Mouse (Mus musculus) heart, adult 2 months (tissue): ENCODE measurements around the gene Rplp0. TPM values are rescaled to one million over a fixed set of nuclear protein-coding genes. Genes with fewer than 3 reads are reported as not detected.

Source experiments
- DNase-seq, 2 experiments: peaks; one replicate each; pipeline ENCODE4 v3.0.0; 2021
- H3K27ac ChIP-seq: fragments of 200-600 bp; 2 replicates; pipeline ENCODE4 v1.8.1; 2022
- H3K27me3 ChIP-seq: fragments of 200-500 bp; 2 replicates; pipeline ENCODE4 v1.6.1; 2012; ENCODE audit warnings: mild to moderate bottlenecking, low read length, inconsistent platforms, mixed read lengths; ENCODE audit not compliant: control insufficient read depth, insufficient read depth
- H3K36me3 ChIP-seq: fragments of 200-500 bp; 2 replicates; pipeline ENCODE4 v1.6.1; 2012; ENCODE audit warnings: low read length, inconsistent platforms; ENCODE audit not compliant: control insufficient read depth, insufficient read depth
- H3K4me1 ChIP-seq: fragments of 200-500 bp; 2 replicates; pipeline ENCODE4 v1.6.1; 2011; ENCODE audit warnings: low read length; ENCODE audit not compliant: control insufficient read depth, insufficient read depth
- H3K4me3 ChIP-seq: fragments of 200-600 bp; 2 replicates; pipeline ENCODE4 v1.8.1; 2022
- H3K79me2 ChIP-seq: fragments of 200-500 bp; replicated peaks from 2 replicates; pipeline ENCODE4 v1.6.1; 2012; ENCODE audit warnings: mild to moderate bottlenecking, inconsistent platforms, low read length, moderate library complexity, mixed read lengths; ENCODE audit not compliant: control insufficient read depth, insufficient read depth
- H3K9ac ChIP-seq: fragments of 200-500 bp; 2 replicates; pipeline ENCODE4 v1.6.1; 2012; ENCODE audit warnings: low read depth, mild to moderate bottlenecking, control low read depth, inconsistent platforms, low read length, mixed read lengths
- CTCF ChIP-seq: fragments of 200-600 bp; IDR thresholded peaks from 2 replicates; pipeline ENCODE4 v1.8.1; 2022; ENCODE audit warnings: antibody characterized with exemption, mild to moderate bottlenecking, moderate library complexity
- EP300 ChIP-seq: fragments of 200-500 bp; IDR thresholded peaks from 2 replicates; pipeline ENCODE4 v1.6.1; 2011; ENCODE audit warnings: low read depth, low read length, control low read depth; ENCODE audit not compliant: insufficient read depth
- POLR2A ChIP-seq: fragments of 200-500 bp; IDR thresholded peaks from 2 replicates; pipeline ENCODE4 v1.6.1; 2011; ENCODE audit warnings: mild to moderate bottlenecking, low read depth, low read length, control low read depth; ENCODE audit not compliant: insufficient read depth
- WGBS: fragments of 180-500 bp; shearing (Covaris S2); methylation state at CpG from one replicate; pipeline ENCODE4 v1.1.7; 2018; 5-methylcytosine and 5-hydroxymethylcytosine counted together
- intact Hi-C: fragments of 180-260 bp; cut with DNase I; formaldehyde crosslinking; loops from one replicate; pipeline ENCODE4 v1.15.1; 2025
- polyA plus RNA-seq: library from polyadenylated mRNA; depleted of rRNA; stranded (reverse); fragments of >200 nt; gene quantifications from 2 replicates; pipeline ENCODE4 v1.2.3, GENCODE M21; 2012
- total RNA-seq, 2 experiments: library from RNA; stranded (reverse); gene quantifications; 2 replicates each; pipeline ENCODE4 v1.2.3; 2021

Rplp0 gene
- total and polyA plus RNA-seq, 3 experiments: 587 to 1,274 (median 705) TPM

- no peak overlapping the region for H3K4me3 ChIP-seq
- peak overlapping the region; percentile 28 for H3K9ac ChIP-seq
- H3K36me3 ChIP-seq: peaks cover 3% of the 10 kb centered on the region; the same call in 1 of the 2 replicates
- H3K27me3 ChIP-seq: no peaks in the 10 kb centered on the region
- intact Hi-C loops: loop anchor here (2.0 kb wide), 1 partner anchor 15 kb away; no protein-coding TSS in a partner anchor
- peak; percentile 50 to 51 for DNase-seq
- WGBS: 18% methylated on average over 7 of the region's 7 CpGs
- peak overlapping the region; percentile 91 for H3K27ac ChIP-seq
- no peak for TF ChIP-seq POLR2A
- no peak for TF ChIP-seq EP300
- TF ChIP-seq CTCF: no peak
- H3K4me1 ChIP-seq: peaks cover 59% of the 10 kb centered on the region
- H3K79me2 ChIP-seq: peaks cover 8% of the 10 kb centered on the region
Measured at GRCm38 (mm10) chr5:115529742-115530446, 29.4 kb upstream of the Rplp0 start.

GRCm38 (mm10) chr5:115530447-115530809, 28.8 kb upstream of the Rplp0 start:
- no peak overlapping the region for H3K4me3 ChIP-seq
- peaks cover 62% of the 10 kb centered on the region for H3K4me1 ChIP-seq
- no peak for TF ChIP-seq CTCF
- no peak for TF ChIP-seq EP300
- no peak for TF ChIP-seq POLR2A
- peak overlapping the region; percentile 91 for H3K27ac ChIP-seq
- H3K79me2 ChIP-seq: peaks cover 8% of the 10 kb centered on the region
- H3K36me3 ChIP-seq: peaks cover 3% of the 10 kb centered on the region; the same call in 1 of the 2 replicates
- H3K27me3 ChIP-seq: no peaks in the 10 kb centered on the region
- WGBS: 38% methylated on average over 8 of the region's 8 CpGs
- intact Hi-C loops: loop anchor here (2.0 kb wide), 1 partner anchor 16 kb away; no protein-coding TSS in a partner anchor
- peak overlapping the region; percentile 27; the same call in 1 of the 2 replicates for H3K9ac ChIP-seq
- no peak for DNase-seq

- TF ChIP-seq CTCF: no peak
- TF ChIP-seq POLR2A: 0 out of 2 replicates have a peak, but pooled peaks have one; percentile 5
- 0 out of 2 replicates have a peak, but pooled peaks have one; percentile 8 for TF ChIP-seq EP300
- intact Hi-C loops: loop anchor here (2.0 kb wide), 1 partner anchor 17 kb away; no protein-coding TSS in a partner anchor
- peak overlapping the region; percentile 91 for H3K27ac ChIP-seq
- peaks cover 59% of the 10 kb centered on the region for H3K4me1 ChIP-seq
- H3K79me2 ChIP-seq: peaks cover 6% of the 10 kb centered on the region
- H3K9ac ChIP-seq: peak overlapping the region; percentile 27
- peak overlapping the region; percentile 4; the same call in 1 of the 2 replicates for H3K4me3 ChIP-seq
- no peaks in the 10 kb centered on the region for H3K27me3 ChIP-seq
- DNase-seq: peak; percentile 82 to 91
- 13% methylated on average over 18 of the region's 18 CpGs for WGBS
- peaks cover 3% of the 10 kb centered on the region; the same call in 1 of the 2 replicates for H3K36me3 ChIP-seq
Measured at GRCm38 (mm10) chr5:115531671-115532270, 27.5 kb upstream of the Rplp0 start.

GRCm38 (mm10) chr5:115534290-115534731, 25.0 kb upstream of the Rplp0 start:
- intact Hi-C loops: loop anchor here (2.0 kb wide), 1 partner anchor 14 kb away; no protein-coding TSS in a partner anchor
- H3K27me3 ChIP-seq: no peaks in the 10 kb centered on the region
- no peak overlapping the region; the same call in 1 of the 2 replicates for H3K4me3 ChIP-seq
- no peak for TF ChIP-seq POLR2A
- TF ChIP-seq CTCF: no peak
- TF ChIP-seq EP300: 0 out of 2 replicates have a peak, but pooled peaks have one; percentile 51
- 25% methylated on average over 16 of the region's 16 CpGs for WGBS
- H3K9ac ChIP-seq: peak overlapping the region; percentile 7; the same call in 1 of the 2 replicates
- H3K79me2 ChIP-seq: peaks cover 2% of the 10 kb centered on the region
- peaks cover 55% of the 10 kb centered on the region for H3K4me1 ChIP-seq
- peak overlapping the region; percentile 72 for H3K27ac ChIP-seq
- peak; percentile 72 to 84 for DNase-seq
- H3K36me3 ChIP-seq: peaks cover 3% of the 10 kb centered on the region; the same call in 1 of the 2 replicates

GRCm38 (mm10) chr5:115534856-115535255, 24.4 kb upstream of the Rplp0 start:
- intact Hi-C loops: loop anchor here (2.0 kb wide), 1 partner anchor 14 kb away; no protein-coding TSS in a partner anchor

More at GRCm38 (mm10) chr5:115534856-115535255, 24.4 kb upstream of the Rplp0 start:
- WGBS: 14% methylated on average over 8 of the region's 8 CpGs
- no peak for TF ChIP-seq POLR2A
- no peak for TF ChIP-seq CTCF
- no peak for TF ChIP-seq EP300
- Histone ChIP-seq H3K4me3 (peak overlapping the region; percentile 5; the same call in 1 of the 2 replicates), H3K4me1 (peaks cover 50% of the 10 kb centered on the region), H3K9ac (peak overlapping the region; percentile 7; the same call in 1 of the 2 replicates), H3K27me3 (no peaks in the 10 kb centered on the region), H3K27ac (peak overlapping the region; percentile 72), H3K79me2 (0 out of 2 replicates have a peak, but pooled peaks cover 1% of the 10 kb centered on the region), H3K36me3 (peaks cover 3% of the 10 kb centered on the region; the same call in 1 of the 2 replicates)
- peak; percentile 58 to 59 for DNase-seq
